Mouse (Mus musculus) forebrain, embryonic 16.5 days (tissue): ENCODE measurements around the gene 2610028H24Rik. TPM values are rescaled to one million over a fixed set of nuclear protein-coding genes. Genes with fewer than 3 reads are reported as not detected.

Experiments
- ATAC-seq: fragments of 200-750 bp; cut with Nextera tagmentation; 2 replicates; pipeline ENCODE4 v1.8.0; 2017; ENCODE audit warnings: mild to moderate bottlenecking, moderate library complexity
- H3K27ac ChIP-seq: fragments of 300-500 bp; sonication (generic); 2 replicates; pipeline ENCODE4 v1.5.1; 2014; ENCODE audit warnings: low read length, control low read depth
- H3K27me3 ChIP-seq: fragments of 300-500 bp; sonication (generic); replicated peaks from 2 replicates; pipeline ENCODE4 v1.6.1; 2014; ENCODE audit warnings: low read length; ENCODE audit not compliant: control insufficient read depth, insufficient read depth
- H3K36me3 ChIP-seq: fragments of 300-500 bp; sonication (generic); 2 replicates; pipeline ENCODE4 v1.6.1; 2014; ENCODE audit not compliant: control insufficient read depth, insufficient read depth
- H3K4me1 ChIP-seq: fragments of 300-500 bp; sonication (generic); replicated peaks from 2 replicates; pipeline ENCODE4 v1.6.1; 2014; ENCODE audit warnings: low read length; ENCODE audit not compliant: control insufficient read depth, insufficient read depth
- H3K4me2 ChIP-seq: fragments of 300-500 bp; sonication (generic); 2 replicates; pipeline ENCODE4 v1.6.1; 2014; ENCODE audit warnings: mild to moderate bottlenecking, low read length, control low read depth
- H3K4me3 ChIP-seq: fragments of 300-500 bp; sonication (generic); replicated peaks from 2 replicates; pipeline ENCODE4 v1.5.1; 2014; ENCODE audit warnings: mild to moderate bottlenecking, low read length, control low read depth
- H3K9ac ChIP-seq: fragments of 300-500 bp; sonication (generic); replicated peaks from 2 replicates; pipeline ENCODE4 v1.6.1; 2014; ENCODE audit warnings: low read depth, low read length, control low read depth
- H3K9me3 ChIP-seq: fragments of 300-500 bp; sonication (generic); 2 replicates; pipeline ENCODE4 v1.6.1; 2016; ENCODE audit warnings: low read length; ENCODE audit not compliant: control insufficient read depth
- WGBS: fragments of 180-500 bp; shearing (Covaris S2); extraction: QIAGEN DNeasy Blood & Tissue Kit; methylation state at CpG from one replicate; pipeline ENCODE4 v1.1.7; 2014; 5-methylcytosine and 5-hydroxymethylcytosine counted together
- polyA plus RNA-seq: library from polyadenylated mRNA; unstranded; fragments of >200 nt; fragmentation: Nextera tagmentation; extraction: Ambion mirVana; gene quantifications from 2 replicates; pipeline ENCODE4 v1.2.1, GENCODE M21; 2015

The 2610028H24Rik gene
- polyA plus RNA-seq, 1 experiment from 2014 or later, result not detected

GRCm38 (mm10) chr10:76445996-76446681, 2.7 kb upstream of the 2610028H24Rik start:
- ATAC-seq, result no peak
- H3K9ac ChIP-seq, result no peak overlapping the region
- no peaks in the 10 kb centered on the region for H3K36me3 ChIP-seq
- WGBS, result 85% methylated on average over 4 of the region's 4 CpGs
- H3K4me2 ChIP-seq, result no peak overlapping the region
- peaks cover 14% of the 10 kb centered on the region for H3K4me1 ChIP-seq
- no peaks in the 10 kb centered on the region for H3K27me3 ChIP-seq
- no peak overlapping the region for H3K4me3 ChIP-seq
- no peaks in the 10 kb centered on the region for H3K9me3 ChIP-seq
- no peak overlapping the region for H3K27ac ChIP-seq

GRCm38 (mm10) chr10:76447406-76448229, 1.3 kb upstream of the 2610028H24Rik start:
- H3K27me3 ChIP-seq, result no peaks in the 10 kb centered on the region
- no peak for ATAC-seq
- WGBS, result 82% methylated on average over 15 of the region's 15 CpGs

GRCm38 (mm10) chr10:76455289-76455688, 6.4 kb downstream of the 2610028H24Rik start:
- H3K9ac ChIP-seq, result no peak overlapping the region
- H3K4me2 ChIP-seq, result no peak overlapping the region
- no peaks in the 10 kb centered on the region for H3K9me3 ChIP-seq
- 46% methylated on average over 5 of the region's 5 CpGs for WGBS
- ATAC-seq, result 0 out of 2 replicates have a peak, but pooled peaks have one; percentile 26
- no peaks in the 10 kb centered on the region for H3K4me1 ChIP-seq
- H3K4me3 ChIP-seq, result no peak overlapping the region
- H3K27me3 ChIP-seq, result no peaks in the 10 kb centered on the region
- no peaks in the 10 kb centered on the region for H3K36me3 ChIP-seq
- no peak overlapping the region for H3K27ac ChIP-seq

More at GRCm38 (mm10) chr10:76447406-76448229, 1.3 kb upstream of the 2610028H24Rik start:
- Histone ChIP-seq H3K4me2 (no peak overlapping the region), H3K27ac (no peak overlapping the region), H3K36me3 (no peaks in the 10 kb centered on the region), H3K4me3 (no peak overlapping the region), H3K9me3 (no peaks in the 10 kb centered on the region), H3K9ac (no peak overlapping the region), H3K4me1 (peaks cover 7% of the 10 kb centered on the region)

GRCm38 (mm10) chr10:76461255-76461654, 12.4 kb downstream of the 2610028H24Rik start:
- no peaks in the 10 kb centered on the region for H3K4me1 ChIP-seq
- H3K27ac ChIP-seq, result no peak overlapping the region
- no peak overlapping the region for H3K4me3 ChIP-seq
- H3K9ac ChIP-seq, result no peak overlapping the region
- H3K27me3 ChIP-seq, result no peaks in the 10 kb centered on the region
- no peak for ATAC-seq
- no peaks in the 10 kb centered on the region for H3K9me3 ChIP-seq
- no peak overlapping the region for H3K4me2 ChIP-seq
- 84% methylated on average over 1 of the region's 1 CpGs for WGBS
- H3K36me3 ChIP-seq, result no peaks in the 10 kb centered on the region

- 92% methylated on average over 7 of the region's 7 CpGs for WGBS
Observed at GRCm38 (mm10) chr10:76462312-76462711, 13.4 kb downstream of the 2610028H24Rik start.

GRCm38 (mm10) chr10:76462721-76463120, 13.8 kb downstream of the 2610028H24Rik start:
- H3K9me3 ChIP-seq, result no peaks in the 10 kb centered on the region
- no peak overlapping the region for H3K4me2 ChIP-seq
- H3K36me3 ChIP-seq, result no peaks in the 10 kb centered on the region
- no peak for ATAC-seq
- WGBS, result 89% methylated on average over 6 of the region's 6 CpGs
- H3K4me1 ChIP-seq, result no peaks in the 10 kb centered on the region
- no peak overlapping the region for H3K27ac ChIP-seq
- H3K27me3 ChIP-seq, result no peaks in the 10 kb centered on the region
- H3K4me3 ChIP-seq, result no peak overlapping the region
- no peak overlapping the region for H3K9ac ChIP-seq

More at GRCm38 (mm10) chr10:76462312-76462711, 13.4 kb downstream of the 2610028H24Rik start:
- H3K4me2 ChIP-seq, result no peak overlapping the region
- no peak for ATAC-seq
- no peaks in the 10 kb centered on the region for H3K4me1 ChIP-seq
- no peak overlapping the region for H3K9ac ChIP-seq
- H3K27me3 ChIP-seq, result no peaks in the 10 kb centered on the region
- H3K9me3 ChIP-seq, result no peaks in the 10 kb centered on the region
- H3K4me3 ChIP-seq, result no peak overlapping the region
- no peak overlapping the region for H3K27ac ChIP-seq
- H3K36me3 ChIP-seq, result no peaks in the 10 kb centered on the region

GRCm38 (mm10) chr10:76468203-76469162, 19.6 kb downstream of the 2610028H24Rik start, which contains the start of the genes Mcm3ap and Ybey:
Mcm3ap (plus strand) TSS chr10:76468927.
Ybey (minus strand) TSS chr10:76469114.
- ATAC-seq, result peak; percentile 99
- peaks cover 23% of the 10 kb centered on the region for H3K4me1 ChIP-seq
- peak within 1 kb of the TSS; percentile 88 for H3K9ac ChIP-seq
- peak within 1 kb of the TSS; percentile 80 for H3K4me3 ChIP-seq
- H3K27me3 ChIP-seq, result no peaks in the 10 kb centered on the region
- no peaks in the 10 kb centered on the region for H3K9me3 ChIP-seq
- peak within 1 kb of the TSS; percentile 63 for H3K4me2 ChIP-seq
- H3K36me3 ChIP-seq, result peaks cover 10% of the 10 kb centered on the region
- H3K27ac ChIP-seq, result peak within 1 kb of the TSS; percentile 85
- WGBS, result 1% methylated on average over 55 of the region's 55 CpGs

GRCm38 (mm10) chr10:76473759-76474158, 24.9 kb downstream of the 2610028H24Rik start:
- Histone ChIP-seq H3K27me3 (no peaks in the 10 kb centered on the region), H3K4me2 (no peak overlapping the region), H3K9me3 (no peaks in the 10 kb centered on the region), H3K36me3 (peaks cover 18% of the 10 kb centered on the region), H3K4me1 (peaks cover 28% of the 10 kb centered on the region), H3K9ac (no peak overlapping the region), H3K4me3 (no peak overlapping the region), H3K27ac (no peak overlapping the region)
- WGBS, result 90% methylated on average over 5 of the region's 5 CpGs
- ATAC-seq, result no peak
